Mouse (Mus musculus) embryo, embryonic 10 days (tissue): ENCODE measurements around the gene Tas2r144.

Source experiments
- DNase-seq: peaks from one replicate; pipeline ENCODE4 v3.0.0-alpha.2; 2015; ENCODE audit warnings: low spot score

The Tas2r144 gene

DNA sequence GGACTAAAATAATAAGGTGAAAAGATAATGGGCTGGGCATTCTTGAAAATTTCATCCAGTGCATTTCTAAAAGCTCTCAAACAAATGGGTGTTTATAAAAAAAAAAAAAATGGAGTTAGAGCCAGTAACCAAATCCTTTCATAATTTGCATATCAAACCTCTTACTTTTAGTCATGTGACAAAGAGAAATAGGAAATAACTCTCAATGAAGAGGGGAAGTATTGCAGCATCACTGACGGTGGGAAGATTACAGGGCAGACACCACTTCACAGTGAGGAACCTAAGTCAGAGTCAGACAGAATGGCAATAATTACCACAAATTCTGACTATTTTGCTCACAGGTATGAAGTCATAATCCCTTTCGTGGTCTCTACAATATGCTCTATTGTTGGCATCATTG is at the start of gene Tas2r144:
TSS of gene Tas2r144 (plus strand) at position 301 of the 400 bp plus-strand sequence.
- no peak for DNase-seq

DNA sequence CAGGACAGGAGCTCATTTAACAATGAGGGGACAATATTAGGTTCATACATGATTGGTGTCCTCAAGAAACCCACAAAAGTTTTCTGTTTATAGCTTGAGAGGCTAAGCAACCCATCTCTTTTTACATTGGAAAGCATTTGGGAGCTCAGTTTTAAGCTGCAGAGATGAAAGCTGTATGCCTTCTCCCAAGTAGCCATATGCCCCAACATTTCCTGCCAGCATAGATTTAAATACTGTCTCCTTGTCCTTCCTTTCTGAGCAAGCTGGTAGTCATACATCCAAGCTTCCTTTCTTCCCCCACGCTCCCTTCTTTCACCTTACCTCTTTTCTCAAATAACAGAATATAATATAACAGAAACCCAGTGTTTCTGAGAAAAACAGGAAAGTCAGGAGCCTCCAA is 32.7 kb upstream of the Tas2r144 start:
- no peak for DNase-seq

DNA sequence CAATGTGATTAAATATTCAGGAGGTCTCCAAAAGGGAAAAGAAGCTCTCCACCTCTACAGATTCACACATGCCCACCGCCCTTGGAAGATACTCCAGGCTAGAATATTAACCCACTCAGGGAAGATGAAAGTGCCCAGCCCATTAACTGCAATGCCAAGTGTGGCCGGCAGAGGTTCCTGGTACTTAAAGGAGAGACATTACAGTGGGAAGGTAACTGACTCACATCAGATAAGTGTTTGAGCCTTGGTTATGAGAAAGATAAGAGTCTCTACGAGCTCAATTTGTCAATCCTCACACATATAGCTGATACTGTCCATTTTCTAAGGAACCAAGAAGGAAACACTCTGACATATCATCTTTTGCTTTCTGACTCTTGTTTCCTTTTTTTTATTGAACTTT is 28.9 kb upstream of the Tas2r144 start:
- no peak for DNase-seq

DNA sequence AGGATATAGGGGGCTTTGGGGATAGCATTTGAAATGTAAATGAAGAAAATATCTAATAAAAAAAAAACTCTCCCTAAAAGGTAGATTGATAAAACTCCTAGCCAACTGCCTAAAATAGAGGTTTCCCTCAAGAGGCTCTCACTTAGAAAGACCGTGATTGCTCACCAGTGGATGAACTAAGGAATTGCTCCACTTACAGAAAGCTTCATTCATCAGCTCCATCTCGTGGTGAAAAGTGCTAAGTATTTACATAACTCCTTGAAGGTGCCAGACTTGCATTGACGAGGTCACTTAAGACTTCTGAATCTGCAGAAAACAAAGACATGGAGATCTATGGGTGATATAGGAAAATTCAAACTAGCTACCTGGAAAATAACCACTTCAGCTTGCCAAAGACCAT is 17.4 kb upstream of the Tas2r144 start:
- peak; percentile 34 for DNase-seq

DNA sequence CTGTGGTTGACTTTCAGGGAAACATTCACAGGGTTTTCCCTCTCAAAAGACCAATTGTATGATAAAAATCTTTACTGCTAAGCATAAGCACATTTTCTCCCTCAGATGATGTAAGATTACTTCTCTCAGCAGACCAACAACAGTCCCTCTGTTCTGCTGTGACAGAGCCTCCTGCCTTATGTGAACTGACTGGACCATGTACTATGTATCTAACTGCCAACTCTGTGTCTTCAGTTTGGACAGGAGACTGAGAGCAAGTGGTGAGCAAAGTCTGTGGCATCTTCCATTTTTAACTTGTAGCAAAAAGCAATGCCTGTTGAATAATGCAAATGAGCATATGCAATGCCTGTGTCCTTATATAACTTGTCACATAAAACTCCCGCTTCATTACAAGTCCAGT is 15.6 kb upstream of the Tas2r144 start:
- DNase-seq: no peak

DNA sequence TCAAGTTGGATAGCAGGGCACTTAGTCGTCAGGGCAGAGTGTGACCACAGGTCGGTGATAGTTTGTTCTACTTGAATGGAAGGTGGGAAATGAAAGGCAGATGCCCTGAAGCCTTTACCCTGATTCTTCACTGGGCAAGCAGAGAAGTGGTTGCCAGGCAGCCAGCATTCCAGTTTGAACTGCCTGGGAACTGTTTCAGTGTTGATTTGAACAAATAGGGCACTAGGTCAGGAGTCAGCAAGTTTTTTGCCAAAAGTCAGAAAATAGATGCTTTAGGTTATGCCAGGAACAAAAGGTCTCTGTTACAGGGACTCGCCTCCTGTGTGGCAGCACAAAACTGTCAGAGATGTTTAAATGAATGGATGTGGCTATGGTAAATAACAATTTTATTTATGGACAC is 7.2 kb downstream of the Tas2r144 start:
- no peak for DNase-seq

DNA sequence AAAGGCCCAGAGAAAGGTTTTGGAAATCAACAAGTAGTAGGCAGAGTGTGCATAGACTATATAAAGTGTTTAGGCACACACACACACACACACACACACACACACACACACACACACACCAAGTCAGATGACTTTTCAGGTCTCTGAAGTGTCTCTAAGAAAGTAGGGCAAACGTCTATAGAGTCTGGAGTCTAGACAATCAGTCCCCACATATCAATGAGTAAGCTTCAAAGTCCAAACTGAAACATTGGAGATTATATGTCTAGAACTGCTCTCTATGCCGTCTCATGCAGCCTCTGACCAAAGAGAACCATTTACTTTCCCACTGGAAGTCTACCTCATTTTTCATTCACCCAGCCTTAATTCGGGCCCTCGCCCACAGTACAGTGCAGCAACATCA is 9.9 kb downstream of the Tas2r144 start:
- DNase-seq: no peak

DNA sequence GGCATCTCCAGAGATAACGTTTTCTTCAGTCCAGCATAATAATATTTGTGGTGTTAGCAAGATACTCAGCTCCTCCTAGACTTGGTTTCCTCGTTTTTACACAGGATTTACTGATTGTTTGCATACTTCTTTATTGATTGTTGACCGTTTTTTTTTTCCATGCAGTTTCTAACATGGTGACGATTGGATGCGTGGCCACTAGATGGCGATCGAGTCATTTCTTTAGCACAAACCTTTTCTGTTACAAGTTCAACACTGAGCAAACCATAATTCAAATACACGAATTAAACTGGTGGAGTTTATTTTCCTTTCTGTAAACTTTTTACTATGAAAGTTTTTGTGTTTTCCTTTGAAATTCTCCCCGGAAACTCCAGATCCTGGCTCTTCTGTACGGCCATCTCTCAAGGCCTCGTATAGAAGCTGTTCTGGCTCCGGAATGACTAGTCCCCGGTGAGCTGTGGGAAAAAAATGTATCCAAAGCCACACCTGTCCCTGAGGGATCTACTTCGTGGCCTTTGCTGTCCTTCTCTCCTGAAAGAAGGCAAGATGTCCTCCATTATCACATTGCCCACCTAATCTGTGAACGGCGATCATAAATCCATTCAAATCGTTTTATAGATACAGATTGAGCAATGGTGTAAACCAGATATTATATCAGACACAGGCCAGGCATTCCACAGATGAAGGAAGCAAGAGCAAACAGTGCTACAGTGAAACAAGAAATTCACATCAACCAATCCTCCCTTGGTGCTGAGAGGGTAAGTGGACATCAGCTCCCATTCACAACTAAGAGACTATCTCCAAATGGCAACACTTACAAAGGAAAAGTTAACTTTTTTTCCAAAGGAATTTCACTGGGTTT is 12.3 kb downstream of the Tas2r144 start:
- DNase-seq: peak; percentile 88

DNA sequence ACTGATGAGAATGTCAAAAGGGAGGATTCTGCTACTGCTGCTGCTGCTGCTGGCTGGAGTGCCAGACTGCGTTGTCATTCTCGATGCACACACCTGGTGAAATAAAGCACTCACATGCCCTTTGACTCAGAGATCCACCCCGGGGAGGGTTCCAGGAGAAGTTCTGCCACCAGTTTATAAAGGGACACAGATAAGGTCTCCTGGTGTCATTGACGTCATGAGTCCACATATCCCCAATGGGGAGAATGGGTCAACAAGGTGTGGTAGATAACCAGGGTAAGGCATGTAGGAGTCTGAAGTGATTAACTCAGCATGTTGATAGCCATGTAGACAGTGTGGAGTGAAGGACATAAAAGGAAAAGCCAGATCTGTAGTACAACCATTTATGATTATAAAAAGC is 14.5 kb downstream of the Tas2r144 start:
- DNase-seq: no peak

DNA sequence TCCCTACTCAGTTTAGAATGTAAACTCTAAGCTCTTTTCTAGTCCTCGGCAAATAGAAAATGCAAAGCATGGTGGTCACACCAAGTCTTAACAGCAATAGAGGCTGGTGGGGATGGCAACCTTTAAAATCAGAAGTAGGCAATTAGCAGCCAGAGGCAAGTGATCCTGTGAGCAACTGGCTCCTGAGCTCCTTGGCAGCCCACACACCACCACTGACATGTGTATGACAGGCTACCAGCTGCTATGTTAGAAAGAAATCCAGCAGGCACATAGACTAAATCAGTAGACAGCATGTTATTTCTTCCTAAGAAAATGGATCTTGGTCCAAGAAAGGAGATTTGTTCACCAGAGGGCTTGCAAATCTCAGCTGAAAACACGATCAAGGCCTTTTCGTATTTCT is 16.1 kb downstream of the Tas2r144 start:
- no peak for DNase-seq

DNA sequence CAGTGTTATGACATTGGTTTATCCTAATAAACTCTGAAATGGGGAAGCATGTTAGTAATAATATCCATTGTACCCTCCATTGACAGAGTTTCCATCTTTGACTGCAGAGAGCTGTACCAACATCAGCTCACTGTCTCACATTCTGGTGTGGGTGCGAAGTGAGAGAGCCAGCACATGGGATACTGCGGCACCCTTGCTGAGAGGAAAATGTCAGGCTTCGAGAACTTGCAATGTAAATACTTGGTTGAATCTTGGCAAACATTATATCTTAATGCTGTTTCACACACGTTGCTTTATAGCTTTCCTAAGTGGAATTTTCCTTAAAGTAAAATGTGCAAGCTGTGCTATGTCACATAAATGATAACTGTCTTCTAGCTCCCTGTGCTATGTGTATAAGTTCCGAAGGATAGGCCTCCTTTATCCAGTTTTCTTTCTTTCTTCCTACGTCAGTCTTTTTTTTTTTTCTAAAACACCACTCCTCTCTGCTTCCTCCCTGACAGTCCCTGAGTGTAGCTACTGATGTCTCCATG is 22.2 kb downstream of the Tas2r144 start:
- DNase-seq: no peak

DNA sequence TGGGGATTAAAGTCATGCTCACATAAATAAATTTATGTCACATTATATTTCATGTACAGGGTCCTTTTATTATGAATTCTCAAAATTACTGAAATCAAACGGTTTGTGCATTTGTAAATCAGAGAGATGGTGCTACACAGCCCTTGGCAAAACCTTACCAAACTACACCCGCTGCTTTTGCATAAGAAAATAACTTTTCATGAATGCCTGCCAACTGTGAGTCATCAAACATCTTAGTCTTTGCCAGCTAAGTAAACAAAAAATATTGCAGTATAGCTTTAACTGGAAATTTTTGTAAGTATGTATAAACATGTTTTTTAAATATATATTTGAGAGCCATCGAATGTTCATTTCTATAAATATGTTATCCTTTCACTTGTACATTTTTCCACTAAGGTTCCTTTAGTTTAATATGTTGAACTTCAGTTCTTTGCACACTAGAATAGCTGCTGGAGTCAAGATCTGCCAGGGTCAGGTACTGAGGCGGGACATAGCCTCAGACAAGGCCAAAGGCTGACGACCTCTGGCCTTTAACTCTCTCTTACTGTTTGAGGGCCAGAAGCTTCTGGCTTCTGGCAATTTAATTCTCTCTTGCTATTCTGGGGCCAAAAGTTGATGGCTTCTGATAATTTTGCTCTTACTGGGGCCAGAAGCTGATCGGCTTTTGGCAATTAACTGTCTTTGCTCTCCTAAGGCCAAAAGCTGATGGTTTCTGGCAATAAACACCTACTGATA is 26.4 kb downstream of the Tas2r144 start:
- peak; percentile 22 for DNase-seq

DNA sequence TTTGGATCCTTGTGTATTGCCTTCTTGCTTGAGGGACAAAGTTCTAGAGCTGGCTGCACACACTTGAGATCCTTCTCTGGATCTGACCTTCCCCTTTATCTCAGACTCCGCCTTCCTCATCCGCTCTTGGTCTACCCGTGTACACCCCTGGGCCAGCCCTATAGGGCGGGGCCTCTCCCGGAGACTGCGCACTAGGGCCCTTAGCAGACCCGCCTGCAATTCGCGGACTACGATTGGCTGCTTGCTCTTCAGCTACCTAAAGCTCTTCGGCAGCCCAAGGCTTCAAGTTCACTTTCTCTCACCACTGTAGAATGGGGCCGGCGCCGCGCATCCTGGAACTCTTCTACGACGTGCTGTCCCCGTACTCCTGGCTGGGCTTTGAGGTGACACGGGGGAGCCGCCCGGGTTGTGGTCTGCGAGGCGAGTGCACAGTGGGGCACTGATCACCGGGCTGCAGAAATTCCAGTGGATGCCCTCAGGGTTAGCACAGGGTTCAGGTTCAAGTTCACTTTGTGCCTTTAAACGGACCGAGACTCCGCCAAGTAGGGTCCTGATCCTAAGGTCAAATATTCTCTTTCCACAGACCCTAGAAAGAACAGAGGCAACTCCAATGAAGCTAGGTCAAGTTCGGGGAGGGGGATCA is 30.7 kb downstream of the Tas2r144 start, which contains the start of gene Gstk1:
TSS of gene Gstk1 (plus strand) at position 225 of the 643 bp plus-strand sequence.
- DNase-seq: peak; percentile 87

DNA sequence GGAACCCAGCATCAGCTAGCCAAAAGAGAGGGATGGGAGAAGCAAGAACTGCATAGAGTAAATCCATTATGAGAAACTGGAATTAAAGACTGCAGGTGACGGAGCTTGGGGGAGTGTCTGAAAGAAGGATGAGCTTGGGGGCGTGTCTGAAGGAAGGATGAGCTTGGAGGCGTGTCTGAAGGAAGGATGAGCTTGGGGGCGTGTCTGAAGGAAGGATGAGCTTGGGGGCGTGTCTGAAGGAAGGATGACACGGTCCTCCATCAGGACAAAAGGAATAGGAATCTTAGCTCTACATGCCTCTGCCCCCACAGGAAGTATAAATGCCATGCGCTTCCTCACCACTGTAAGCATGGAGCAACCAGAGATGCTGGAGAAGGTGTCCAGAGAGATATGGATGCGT is 32.0 kb downstream of the Tas2r144 start:
- DNase-seq: peak; percentile 18

DNA sequence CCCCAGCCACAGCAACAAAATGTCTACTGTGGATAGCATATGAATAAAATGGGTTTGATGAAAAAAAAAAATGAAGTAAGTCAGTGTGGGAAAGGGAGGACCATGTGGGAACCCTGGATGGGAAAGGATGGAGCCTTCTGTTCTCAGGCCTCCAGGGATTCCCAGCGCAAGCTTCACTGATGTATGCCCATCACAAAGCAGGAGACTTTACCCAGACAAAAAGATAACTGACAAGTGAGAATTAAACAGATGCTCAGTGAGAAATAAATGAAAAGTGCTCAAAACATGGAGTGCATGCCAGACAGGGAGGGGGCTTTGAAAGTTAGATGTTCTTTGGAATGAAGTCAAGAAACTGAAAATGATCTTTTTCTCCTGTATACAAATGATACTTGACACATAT is 32.9 kb downstream of the Tas2r144 start:
- no peak for DNase-seq

DNA sequence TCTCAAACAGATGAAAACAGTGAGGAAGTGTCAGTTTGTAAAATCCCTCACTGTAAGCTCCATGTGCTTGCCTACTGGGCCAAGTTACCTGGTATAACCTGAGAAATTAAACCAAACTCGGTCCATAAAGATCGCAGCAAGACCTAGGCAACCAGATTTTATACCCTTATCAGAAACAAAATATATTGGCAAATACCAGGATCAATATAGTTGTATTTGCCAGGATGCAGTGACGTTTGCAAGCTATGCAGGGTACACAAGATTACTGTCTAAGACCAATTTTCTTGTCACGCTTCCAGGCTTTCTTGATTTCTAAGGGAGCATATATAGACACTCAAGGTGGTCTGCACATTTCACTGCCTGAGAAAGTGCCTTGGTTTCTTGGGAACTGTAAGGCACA is 36.7 kb downstream of the Tas2r144 start:
- DNase-seq: no peak

DNA sequence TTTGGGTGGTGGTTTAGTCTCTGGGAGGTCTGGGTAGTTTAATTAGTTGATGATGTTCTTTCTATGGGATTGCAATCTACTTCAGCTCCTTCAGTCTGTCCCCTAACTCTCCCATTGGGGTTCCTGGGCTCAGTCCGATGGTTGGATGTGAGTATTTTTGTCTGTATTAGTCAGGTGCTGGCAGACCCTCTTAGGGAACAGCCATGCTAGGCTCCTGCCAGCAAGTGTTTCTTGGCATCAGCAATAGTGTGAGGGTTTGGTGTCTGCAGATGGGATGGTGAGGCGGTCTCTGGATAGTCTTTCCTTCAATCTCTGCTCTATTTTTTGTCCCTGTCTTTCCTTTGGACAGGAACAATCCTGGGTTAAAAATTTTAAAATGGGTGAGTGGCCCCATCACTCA is 38.0 kb downstream of the Tas2r144 start:
- no peak for DNase-seq

DNA sequence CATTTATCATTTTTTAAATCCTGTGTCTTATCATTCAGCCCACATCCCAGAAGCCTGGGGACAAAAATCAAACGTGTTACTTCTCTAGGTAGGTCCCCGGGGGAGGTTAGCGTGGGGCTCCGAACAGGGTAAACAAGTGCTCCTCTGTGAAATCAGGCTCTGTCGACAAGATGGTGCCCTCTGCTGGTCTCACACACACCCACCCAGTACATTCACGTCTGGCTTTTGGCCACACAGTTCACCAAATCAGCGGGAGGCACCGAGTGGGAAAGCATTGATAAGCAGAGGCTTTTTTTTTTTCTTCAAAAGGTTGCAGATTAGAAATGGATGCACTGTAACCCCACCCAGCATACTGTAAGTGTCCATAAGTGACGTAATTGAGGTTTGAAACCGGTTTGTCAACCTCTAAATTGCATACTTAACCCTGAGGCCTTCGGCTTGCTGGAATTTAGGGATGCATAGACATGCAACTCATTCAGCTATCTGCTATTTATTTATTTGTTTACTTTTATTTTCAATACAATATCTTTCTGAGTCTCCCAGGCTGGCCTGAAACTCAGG is 42.3 kb downstream of the Tas2r144 start:
- DNase-seq: peak; percentile 79

DNA sequence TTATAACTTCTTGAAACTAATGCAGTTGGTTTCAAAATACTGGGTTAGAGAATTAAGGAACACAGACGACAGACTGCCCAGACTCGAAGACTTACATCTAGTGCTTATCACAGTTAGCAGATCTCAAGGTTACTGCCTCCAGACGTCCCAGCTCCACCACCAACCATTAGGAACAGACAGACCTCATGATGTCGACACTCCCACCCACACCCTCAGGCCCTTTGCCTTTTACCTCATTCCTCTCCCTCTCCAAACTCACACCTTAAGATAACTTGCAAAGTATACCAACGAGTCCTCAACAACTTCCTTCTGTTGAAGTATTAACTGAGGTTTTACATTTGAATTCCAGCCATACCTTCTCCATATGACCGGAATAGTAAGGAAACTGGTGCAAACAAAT is 45.3 kb downstream of the Tas2r144 start:
- no peak for DNase-seq

DNA sequence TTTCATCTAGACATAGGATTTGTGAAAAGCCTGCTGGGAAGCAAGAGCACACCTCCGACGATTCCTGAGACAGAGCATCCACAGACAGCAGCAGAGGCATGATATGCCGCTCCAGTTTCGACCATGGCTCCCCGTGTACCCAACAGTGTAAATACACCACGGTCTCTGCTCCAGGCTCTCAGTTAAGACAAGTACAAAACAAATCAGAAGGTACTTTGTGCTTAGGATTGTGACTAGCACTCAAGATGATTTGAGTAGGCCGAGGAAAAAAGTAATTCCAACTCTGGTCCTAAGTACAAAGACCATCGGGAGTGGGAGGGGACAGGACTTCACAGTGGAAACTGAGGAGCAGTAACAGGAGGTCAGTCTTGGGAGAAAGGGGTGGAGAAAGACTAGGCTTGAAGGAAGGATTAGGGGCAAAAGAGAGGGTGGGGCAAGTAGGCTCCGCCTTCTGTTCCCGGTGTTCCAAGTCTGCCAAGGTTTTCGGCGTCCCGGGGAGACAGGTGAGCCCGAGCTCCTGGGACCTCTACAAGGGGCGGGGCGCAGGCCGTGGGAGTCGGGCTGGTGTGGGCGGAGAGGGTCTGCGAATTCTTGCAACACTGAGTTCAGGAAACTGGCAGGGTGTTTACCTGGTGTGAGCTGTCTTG is 46.5 kb downstream of the Tas2r144 start, which contains the start of gene Tmem139:
TSS of gene Tmem139 (plus strand) at position 447 of the 647 bp plus-strand sequence.
- DNase-seq: no peak

DNA sequence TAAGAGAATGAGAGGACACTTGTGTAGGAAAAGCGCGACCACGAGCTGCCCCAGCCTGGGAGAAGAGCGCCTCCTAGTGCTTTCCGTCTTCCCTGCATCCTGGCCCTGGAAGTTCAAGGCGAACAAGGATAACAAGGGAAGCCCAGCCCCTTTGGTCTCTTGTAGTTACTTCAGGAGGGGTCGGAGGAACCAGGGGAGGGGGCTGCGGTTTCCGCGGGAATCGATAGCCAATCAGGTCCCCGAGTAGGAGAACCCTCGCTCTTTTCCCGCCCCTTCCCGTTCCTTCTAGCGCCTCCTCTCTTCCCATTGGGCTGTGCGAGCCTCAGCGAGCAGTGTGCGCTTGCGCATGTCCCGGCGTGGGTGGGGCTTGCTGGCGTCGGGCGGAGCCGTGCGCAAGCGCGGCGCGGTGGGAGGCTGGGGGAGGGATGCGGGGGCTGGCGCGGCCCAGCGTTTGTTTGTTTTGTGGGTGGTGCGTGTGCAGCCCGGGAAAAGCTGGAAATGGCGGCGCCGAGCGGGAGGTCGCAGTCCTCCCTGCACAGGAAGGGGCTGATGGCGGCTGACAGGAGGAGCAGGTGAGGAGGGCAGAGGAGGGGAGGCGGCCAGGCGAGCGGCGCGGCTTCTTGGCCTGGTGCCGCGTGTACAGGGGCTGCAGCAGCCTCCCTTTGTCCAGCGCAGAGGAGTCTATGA is 49.6 kb downstream of the Tas2r144 start, which contains the start of gene Casp2:
TSS of gene Casp2 (plus strand) at position 360 of the 687 bp plus-strand sequence.
- peak; percentile 98 for DNase-seq
